Mouse (Mus musculus): ENCODE results near the gene Tatdn3. TPM values are rescaled to one million over a fixed set of nuclear protein-coding genes. Genes with fewer than 3 reads are reported as not detected.

The Tatdn3 gene
- total RNA-seq (2021) = 10 to 100 TPM; 29.7 to 34.5 TPM
- long read RNA-seq, partial matches to known transcripts = 1 of 7 reads
- long read RNA-seq, other reads (novel, unspliced or antisense) = 2 of 7 reads

DNA sequence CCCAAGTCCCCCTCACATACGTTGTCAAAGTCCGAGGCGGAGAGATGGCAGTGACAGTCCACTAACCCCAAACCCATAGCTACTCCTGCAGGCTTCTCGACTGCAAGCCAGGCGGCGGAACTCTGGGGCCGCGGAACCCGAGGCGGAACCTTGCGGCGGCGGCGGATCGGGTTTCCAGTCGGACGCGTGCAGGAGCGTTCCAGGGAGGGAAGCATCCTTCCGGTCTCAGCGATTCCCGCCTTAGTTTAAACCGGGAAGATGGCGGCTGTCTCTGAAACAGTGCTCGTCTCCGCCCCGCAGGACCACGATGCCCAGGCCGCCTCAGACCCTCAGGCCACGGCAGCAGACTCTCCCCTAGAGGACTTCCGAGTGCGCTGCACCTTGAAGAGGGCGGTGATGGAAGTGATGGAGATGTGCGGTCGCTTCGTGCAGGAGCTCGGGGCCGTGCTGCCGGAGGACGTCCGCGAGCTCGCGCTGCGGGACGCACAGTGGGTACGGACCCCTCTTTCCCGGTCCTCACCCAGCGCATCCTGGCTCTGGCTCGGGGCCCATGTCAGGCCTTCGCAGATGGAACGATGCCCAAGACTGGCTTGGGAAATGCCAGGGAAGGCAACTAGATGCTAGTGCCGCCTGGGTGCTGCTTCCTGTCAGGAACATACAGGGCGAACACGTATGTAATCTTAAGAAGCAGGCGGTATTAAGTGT, at the start of gene Tatdn3, which contains the start of gene Nsl1:
Gene Tatdn3 (minus strand): TSS at position 152 of the 705 bp plus-strand sequence.
Gene Nsl1 (plus strand): TSS at position 232 of the 705 bp plus-strand sequence.
- DNase-seq (ENCODE audit: low spot score in 2 of 2) = peak; percentile 87 to 92

DNA sequence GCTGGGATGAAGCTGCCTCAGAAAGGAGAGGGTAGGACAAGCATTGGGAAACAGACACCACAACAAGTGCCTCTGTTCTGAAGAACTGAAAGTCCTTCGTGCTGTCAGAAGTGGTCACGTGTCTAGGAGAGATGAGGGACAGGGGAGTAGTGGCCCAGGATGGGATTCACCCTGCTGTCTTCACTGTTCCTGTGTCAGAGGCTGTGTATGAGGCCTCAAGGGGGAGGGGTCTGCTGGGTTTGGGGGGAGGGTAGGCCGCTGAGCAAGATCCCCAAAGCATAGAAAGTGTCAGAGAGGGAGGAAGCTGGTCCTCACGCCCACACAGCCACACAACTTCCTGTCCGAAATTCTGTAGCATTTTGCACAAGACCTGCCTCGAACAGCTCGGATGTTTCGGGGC, 48.4 kb upstream of the Tatdn3 start:
- DNase-seq (ENCODE audit: low spot score in 2 of 2) = no peak

DNA sequence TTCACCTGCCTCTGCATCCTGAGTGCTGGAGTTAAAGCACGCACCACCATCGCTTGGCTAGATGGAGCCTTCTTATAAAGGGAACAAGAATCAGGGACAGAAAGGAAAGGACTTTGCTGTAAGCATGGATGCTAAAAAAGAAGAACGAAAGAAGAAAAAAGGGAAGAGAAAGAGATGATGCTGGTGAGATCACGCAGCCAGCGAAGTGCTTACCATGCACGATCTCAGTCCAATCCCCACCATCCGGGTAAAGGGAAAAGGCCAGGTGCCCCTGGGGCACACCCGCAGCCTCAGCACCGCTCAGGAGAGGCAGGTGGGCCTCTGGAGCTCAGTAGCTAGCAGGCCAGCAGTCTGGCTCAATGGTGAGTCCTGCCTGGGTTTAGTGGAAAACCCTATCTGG, 47.2 kb upstream of the Tatdn3 start:
- DNase-seq (ENCODE audit: low spot score in 2 of 2) = no peak

DNA sequence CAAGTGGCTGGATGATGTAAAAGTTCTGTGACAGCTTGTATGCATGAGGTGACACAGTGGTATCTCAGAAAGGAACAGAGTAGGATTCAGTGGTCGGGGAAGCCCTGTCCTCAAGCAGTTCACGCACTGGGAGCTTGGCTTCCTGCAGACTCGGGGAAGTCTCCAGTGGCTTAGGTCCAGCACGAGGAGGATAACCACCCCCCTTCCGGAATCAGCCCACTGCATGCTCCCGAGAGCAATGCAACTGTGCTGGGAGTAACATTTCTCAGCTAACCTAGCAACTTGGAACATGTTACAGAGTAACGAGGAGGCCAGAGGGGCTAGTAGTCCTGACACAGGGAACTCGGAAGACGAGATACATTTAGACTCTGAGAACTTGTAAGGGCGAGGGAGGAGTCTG, 44.6 kb upstream of the Tatdn3 start:
- no peak for DNase-seq (ENCODE audit: low spot score in 2 of 2)

DNA sequence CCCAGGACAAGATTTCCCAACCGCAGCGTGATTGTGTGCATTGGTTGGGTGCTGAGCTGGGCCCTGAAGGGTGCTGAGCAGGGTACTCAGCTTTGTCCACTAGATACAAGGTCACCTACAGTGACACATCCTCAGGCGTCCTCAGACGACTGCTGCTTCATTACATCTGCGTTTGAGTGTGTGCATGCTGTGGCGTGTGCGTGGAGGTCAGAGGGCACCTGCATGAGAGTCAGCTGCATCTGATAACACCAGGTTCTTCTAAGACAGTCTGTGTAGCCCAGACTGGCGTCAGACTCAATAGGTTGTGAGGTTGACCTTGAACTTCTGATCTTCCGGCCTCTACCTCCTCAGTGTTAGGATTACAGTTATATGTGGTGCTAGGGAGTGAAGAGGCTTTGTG, 42.5 kb upstream of the Tatdn3 start:
- no peak for DNase-seq (ENCODE audit: low spot score in 2 of 2)

DNA sequence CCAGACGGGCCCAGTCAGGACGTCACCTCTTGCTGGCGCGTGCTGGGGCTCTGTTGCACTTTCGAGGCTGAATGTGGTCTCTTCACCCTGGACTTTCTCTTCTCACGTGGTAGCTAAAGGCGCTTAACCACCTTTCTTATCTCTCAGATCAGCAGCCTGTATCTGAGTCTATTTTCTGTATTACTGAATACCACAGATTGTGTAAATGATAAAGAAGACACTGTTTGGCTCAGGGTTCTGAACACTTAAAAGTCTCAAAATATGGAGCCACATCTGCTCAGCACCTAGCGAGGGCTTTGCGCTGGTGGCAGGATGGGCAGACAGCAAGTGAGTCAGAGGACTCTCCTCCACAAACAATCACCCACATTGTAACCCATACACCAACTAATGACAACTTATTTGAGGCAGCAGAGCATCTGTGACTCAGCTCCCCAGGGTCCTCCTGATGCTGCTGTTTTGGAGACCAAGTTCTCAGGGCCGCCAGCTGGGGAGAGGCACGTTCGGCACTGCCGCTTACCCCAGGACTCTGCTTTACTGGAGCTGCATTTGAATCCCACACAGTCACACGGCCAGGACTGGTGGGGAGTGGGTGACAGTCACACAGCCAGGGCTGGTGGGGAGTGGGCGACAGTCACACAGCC, 40.1 kb upstream of the Tatdn3 start:
- no peak for DNase-seq (ENCODE audit: low spot score in 2 of 2)

DNA sequence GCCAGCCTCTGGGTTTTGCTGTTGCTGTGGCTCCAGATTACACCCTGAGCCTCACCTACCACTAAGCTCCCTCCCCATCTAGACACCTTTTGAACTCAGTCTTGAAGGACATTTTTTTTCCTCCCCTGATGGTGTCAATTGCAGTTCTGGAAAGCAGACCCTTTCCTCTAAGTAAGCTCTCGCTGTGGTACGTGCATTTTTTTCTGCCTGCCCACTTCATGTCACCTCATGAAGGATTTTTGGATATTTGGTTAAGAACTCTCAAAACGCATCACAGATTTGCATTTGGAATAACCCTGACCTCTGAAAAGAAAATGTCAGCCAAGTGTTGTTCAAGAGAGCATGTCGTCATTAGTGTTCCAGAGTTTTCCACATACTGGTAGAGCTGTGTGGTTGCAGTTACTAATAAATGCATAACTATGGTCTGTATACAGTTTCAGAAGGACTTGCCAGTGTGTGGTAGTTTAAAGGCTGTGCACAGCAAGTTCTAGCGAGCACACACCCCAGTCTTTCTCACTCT, 37.1 kb upstream of the Tatdn3 start:
- no peak for DNase-seq (ENCODE audit: low spot score in 2 of 2)

DNA sequence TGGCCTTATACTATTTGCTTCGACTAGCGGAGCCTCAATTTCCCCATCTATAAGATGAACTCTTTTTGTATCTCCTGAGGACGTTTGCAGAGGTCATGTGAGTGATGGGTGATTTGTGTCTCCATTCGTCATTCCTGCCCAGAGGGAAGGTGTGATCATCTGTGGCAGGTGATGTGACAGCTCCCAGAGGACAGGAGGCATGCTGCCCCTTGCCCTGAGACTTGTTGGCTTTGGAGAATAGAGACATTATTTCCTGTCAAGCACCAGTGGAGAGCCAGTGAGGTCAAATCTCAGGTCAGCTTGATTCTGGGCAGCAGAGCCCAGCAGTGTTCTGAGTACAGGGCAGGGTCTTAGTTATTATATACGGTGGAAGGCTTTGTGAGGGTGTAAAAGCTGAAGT, 36.4 kb upstream of the Tatdn3 start:
- DNase-seq (ENCODE audit: low spot score in 2 of 2) = no peak

DNA sequence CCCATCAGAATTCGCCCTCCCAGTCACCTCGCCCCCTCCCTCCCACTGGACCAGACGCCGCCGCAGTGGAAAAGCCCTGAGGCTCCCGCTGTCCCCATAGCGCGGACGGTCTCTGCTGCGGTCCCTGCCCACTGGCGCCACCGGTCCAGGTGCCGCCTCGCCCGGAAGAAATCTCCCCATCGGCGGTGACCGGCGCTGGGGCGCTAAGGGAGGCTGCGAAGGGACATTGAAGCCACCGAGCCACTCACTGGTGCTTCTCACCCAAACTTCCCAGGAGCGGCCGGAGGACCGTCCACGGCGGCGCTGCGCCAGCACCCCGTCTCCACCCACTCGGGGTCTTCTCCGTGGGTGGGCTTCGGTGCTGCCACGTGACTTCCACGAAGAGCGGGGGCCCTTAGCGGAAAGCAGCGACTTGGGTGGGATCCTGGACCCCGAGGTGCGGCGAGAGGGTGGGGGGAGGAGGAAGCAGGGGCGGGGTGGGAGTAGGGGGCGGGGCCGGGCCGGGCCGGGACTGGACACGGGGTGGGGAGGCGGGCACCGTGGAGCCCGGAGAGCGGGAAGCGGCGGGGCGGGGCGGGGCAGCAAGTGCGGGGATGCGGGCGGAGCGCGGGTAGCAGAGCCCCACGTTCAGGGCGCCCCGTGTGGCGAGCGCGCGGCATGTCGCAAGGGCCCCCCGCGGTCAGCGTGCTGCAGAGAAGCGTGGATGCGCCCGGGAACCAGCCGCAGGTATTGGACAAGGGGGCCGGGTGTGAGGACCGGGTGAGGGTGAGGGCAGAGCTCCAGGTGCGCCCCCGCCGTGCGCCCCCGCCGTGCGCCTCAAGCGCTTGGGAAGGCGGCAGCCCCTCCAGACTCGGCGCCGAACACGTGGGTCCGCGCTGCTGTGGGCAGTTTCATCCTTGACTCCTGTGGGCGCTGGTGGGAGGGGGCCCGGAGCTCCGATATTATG, 35.3 kb upstream of the Tatdn3 start, which contains the start of gene Batf3:
Gene Batf3 (plus strand): TSS at position 46 of the 946 bp plus-strand sequence.
- no peak for DNase-seq (ENCODE audit: low spot score in 2 of 2)

DNA sequence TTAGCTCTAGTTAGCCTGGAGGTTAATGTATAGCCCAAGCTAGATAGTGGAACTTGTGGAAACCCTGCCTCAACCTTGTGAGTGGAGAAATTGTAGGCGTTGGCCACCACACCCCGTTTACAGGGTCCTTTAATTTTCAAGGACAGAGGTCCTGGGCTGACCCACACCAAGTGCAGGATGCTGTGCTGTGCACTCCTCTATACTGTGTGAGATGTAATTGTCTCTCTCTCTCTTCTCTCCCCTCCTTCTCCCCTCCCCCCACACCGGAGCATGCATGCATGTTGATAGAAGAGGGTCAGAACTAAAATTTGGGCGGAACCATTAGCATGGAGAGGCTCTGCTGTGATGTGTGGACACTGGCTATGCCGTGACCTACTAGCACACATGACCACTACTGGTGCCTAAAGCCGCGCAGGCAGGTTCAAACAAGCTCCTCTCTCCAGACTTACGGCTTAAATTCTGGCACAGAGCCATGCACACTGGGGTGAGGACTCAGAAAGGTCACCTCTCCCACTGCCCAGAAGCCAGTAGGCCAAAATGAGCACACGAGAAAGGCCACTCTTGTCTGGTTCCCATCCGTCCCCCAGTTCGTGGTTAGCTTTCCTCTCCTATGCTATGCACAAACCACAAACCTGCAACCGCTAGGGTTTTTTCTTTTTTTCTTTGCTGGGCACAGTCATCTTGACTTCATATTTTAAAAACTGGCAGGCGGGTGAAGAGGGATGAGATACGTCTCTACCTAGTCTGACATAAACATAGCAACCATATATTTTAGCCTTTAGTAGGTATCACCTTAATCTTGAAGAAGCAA, 34.3 kb upstream of the Tatdn3 start:
- DNase-seq (ENCODE audit: low spot score in 2 of 2) = no peak

DNA sequence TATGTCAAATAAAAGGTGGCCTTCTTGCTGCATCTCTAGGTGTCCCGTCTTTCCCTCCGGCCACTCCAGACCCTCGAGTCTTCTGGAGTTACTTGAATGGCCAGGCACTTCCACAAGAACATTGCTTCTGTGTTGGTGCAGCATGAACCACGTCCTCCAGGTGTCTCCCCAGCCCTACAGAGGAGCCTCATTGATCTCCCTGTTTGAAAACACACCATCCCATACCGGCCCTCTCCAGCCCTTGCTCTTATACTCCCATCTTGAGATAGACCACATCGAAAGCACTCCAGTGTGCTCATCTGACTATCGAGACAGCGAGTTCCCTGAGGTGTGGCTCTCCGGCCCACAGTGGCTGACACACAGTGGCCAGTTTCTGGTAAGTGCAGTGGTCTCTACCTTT, 32.3 kb upstream of the Tatdn3 start:
- no peak for DNase-seq (ENCODE audit: low spot score in 2 of 2)

DNA sequence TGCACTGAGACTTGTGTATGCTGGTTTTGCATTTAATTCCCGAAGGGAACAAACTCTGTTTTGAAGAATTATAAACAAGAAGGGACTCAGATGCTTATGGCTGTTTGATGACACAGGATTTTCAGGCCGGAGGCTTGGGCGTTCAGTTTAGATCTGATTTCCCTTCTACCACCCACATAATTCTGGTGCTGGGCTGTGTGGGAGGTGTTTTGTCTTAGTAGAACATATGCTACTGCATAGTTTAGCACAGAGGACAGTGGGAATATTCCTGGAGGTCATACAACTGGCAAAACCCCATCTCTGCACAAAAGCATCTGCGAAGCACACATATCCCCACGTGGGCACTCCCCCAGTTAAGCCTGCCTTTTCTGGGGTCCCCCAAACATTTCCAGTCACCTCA, 30.8 kb upstream of the Tatdn3 start:
- peak; percentile 46 to 65 for DNase-seq (ENCODE audit: low spot score in 2 of 2)

DNA sequence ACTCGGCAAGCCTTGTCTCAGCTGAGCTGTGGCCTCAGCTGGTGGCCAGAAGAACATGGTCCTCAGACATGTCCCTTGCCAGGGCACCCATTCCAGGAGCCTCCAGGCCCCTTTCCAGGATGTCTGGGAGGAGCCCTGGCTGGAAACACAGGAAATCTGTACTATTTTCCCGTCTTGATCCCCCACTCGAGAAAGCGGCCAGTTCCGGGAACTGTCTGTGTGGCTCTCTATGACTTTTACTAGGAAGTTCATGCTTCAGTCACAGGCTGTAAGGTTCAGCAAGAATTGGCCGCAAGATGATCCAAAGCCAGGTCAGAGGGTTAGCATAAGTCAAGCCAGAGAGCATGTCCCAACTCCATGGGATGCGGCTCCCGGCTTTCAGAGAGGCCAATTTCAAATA, 29.3 kb upstream of the Tatdn3 start:
- no peak for DNase-seq (ENCODE audit: low spot score in 2 of 2)

DNA sequence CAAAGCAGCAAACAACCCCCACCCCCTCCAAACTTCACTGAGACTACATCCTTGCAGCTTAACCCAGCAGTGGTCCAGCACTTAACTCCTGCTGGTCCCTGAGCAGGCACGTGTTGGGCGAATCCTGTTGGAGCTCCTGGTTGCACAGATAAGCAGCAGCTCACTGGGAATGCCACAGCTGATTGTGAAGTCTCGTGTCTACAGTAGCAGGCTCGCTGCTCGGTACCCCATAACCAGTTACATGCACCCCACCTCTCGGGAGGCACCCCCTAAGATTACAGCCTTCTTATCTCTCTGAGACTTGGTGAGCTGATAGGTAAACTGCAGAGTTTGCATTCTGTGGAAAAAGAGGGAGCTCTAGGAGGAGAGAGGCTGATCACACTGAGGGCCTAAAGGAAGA, 26.6 kb upstream of the Tatdn3 start:
- DNase-seq (ENCODE audit: low spot score in 2 of 2) = no peak

DNA sequence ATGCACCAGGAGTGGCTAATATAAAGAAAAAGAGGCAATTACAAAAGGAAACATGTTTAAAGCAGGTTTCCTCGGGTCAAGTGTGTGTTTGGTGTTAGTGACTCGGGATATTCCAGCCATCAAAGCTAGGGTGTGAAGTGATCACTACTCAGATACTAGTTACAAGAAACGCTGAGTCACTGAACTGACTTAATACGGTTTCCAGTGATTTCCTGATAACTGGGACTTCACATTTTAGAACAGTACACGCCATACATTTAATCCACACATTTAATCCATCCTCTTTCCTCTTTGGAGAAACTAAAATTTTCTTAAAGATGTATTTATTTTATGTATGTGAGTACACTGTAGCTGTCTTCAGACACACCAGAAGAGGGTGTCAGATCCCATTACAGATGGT, 25.2 kb upstream of the Tatdn3 start:
- DNase-seq (ENCODE audit: low spot score in 2 of 2) = no peak

DNA sequence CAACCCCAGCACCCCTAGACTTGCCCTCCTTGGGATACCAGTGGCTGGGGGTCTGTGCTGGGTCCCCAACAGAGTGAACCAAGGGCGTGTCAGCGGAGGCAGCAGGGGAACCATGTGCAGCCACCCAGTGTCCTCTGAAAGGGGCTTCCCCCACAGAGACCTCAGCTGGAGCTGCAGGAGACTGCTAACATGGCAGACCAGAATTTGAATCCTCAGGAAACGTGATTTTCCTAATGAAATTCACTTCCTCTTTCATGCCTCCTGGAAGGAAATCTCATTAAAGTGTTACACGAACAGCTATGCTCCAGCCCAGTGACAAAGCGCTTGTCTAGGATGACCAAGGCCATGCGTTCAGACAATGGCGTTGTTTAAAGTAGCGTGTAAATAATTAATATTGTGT, 24.2 kb upstream of the Tatdn3 start:
- DNase-seq (ENCODE audit: low spot score in 2 of 2) = no peak

DNA sequence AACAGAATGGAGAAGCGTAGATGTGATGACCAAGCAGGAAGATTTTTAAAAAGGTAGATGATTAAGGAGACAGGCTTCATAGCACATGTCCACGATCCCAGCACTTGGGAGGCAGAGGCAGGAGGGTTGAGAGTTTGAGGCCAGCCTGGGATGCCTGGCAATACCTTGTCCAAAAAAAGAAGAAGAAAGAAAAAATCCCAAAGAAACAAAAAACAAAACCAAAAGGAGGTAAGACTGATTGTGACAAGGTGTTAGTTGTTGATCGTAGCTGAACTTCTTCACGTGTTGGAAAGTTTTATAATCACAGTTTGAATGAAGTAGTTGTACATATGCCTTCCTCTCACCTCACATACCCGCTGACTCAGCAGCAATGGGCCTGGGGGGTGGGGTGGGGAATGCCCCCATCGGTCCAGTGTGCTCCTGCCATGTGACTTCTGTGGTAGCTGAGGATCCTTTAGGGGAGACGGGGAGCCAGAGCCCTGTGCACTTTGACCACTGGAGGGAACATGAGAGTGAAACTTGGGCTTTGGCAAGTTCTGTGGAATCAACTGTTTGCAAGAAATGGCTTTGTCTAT, 23.7 kb upstream of the Tatdn3 start:
- DNase-seq (ENCODE audit: low spot score in 2 of 2) = no peak

DNA sequence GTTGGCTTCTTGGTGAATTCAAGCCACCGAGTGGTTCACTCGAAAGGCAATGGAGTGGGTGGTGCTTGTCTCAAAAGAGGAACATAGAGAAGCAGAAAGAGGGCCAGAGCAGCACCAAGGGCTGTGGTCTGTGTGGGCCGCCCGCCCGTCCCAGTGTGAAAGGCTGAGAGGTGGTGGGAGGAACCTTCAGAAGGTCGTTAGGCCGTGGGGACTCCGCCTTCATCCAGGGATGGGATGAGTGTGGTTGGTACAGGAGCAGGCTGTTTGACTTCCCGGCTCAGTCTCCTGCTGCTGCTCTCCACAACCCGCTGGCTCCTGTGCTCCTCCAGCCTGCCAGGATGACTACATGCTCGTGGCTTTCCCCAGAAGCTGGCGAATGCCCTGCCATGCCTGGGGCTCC, 22.9 kb upstream of the Tatdn3 start:
- DNase-seq (ENCODE audit: low spot score in 2 of 2) = no peak

DNA sequence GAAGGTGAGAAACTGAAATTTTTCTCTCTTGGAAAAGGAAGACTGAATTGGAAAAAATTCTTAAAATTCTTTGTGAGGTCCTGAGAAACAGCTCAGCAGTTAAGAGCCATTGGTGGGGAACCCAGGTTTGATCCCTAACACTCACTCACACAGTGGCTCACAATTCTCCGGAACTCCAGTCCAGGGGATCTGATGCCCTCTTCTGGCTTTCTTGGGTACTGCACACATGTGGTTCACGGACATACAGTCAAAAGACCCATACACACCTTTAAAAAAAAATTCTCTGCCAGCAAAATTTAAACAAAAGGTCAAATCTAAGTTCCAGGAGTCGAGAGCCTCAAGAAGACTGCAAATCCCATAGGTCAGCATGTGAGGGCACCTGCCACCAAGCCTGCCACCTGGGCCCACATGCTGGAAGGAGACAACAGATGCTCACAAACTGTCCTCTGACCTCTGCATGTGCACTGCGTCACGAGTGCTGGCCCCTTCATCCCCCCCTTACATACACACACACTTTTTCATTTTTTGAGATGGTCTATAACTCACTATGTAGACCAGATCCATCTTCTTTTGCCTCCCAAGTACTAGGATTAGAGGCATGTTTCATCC, 22.3 kb upstream of the Tatdn3 start:
- DNase-seq (ENCODE audit: low spot score in 2 of 2) = peak in 1 of 2 experiments; percentile 58

DNA sequence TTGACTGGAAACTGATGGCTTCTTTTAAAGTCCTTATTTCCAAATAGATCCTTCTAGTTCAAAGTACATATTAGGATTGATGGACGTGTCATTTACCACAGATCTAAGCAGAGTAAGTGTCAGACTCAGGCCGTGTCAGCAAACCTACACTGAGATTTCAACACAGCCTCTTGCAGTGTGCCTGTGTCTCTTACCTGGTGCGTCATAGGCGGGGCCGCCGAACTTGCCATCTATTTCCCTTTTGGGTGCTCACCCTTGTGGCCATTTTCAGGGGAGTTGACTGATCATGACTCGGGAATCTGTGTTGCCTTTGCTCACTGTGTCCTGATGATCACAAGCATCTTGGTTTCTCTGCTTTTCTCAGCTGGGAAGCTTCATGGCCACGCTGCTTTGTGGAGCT, 20.5 kb upstream of the Tatdn3 start:
- DNase-seq (ENCODE audit: low spot score in 2 of 2) = no peak
